Mouse (Mus musculus) bone marrow macrophage, adult 2 months (primary cell): ENCODE data around the gene Ano2. TPM values are rescaled to one million over a fixed set of nuclear protein-coding genes. Genes with fewer than 3 reads are reported as not detected.

Experiments
- H3K27ac ChIP-seq: 2 replicates; pipeline ENCODE4 v1.5.1; 2012; ENCODE audit warnings: low read depth, low read length; ENCODE audit not compliant: insufficient read depth
- H3K4me1 ChIP-seq: 2 replicates; pipeline ENCODE4 v1.6.1; 2012; ENCODE audit warnings: low read length; ENCODE audit not compliant: control insufficient read depth, insufficient read depth
- H3K4me3 ChIP-seq: 2 replicates; pipeline ENCODE4 v1.5.1; 2012; ENCODE audit warnings: mild to moderate bottlenecking, low read length, moderate library complexity; ENCODE audit not compliant: insufficient read depth
- CTCF ChIP-seq: IDR thresholded peaks from 2 replicates; pipeline ENCODE4 v1.5.1; 2012; ENCODE audit warnings: low read depth, mild to moderate bottlenecking, low read length, moderate library complexity
- POLR2A ChIP-seq: IDR thresholded peaks from 2 replicates; pipeline ENCODE4 v1.6.1; 2012; ENCODE audit warnings: mild to moderate bottlenecking, low read depth, low read length, borderline replicate concordance
- polyA plus RNA-seq: library from polyadenylated mRNA; stranded (reverse); fragments of >200 nt; gene quantifications from 2 replicates; pipeline ENCODE4 v1.2.4, GENCODE M21; 2012; ENCODE audit not compliant: missing spikeins, insufficient read depth, insufficient read length

Gene Ano2
- polyA plus RNA-seq, 1 experiment = not detected

- no peaks in the 10 kb centered on the region for H3K4me1 ChIP-seq
Observed at GRCm38 (mm10) chr6:125975788-125976465, 285.7 kb downstream of the Ano2 start.

GRCm38 (mm10) chr6:125979601-125980000, 289.4 kb downstream of the Ano2 start:
- Histone ChIP-seq H3K4me1 (no peaks in the 10 kb centered on the region), H3K27ac (no peak overlapping the region), H3K4me3 (no peak overlapping the region)
- TF ChIP-seq CTCF (no peak), POLR2A (no peak)

More at GRCm38 (mm10) chr6:125975788-125976465, 285.7 kb downstream of the Ano2 start:
- Histone ChIP-seq H3K27ac (no peak overlapping the region), H3K4me3 (no peak overlapping the region)
- no peak for TF ChIP-seq CTCF
- no peak for TF ChIP-seq POLR2A

- H3K4me3 ChIP-seq = no peak overlapping the region
- no peak for TF ChIP-seq CTCF
- H3K4me1 ChIP-seq = no peaks in the 10 kb centered on the region
- no peak overlapping the region for H3K27ac ChIP-seq
Observed at GRCm38 (mm10) chr6:125984050-125984449, 293.8 kb downstream of the Ano2 start.

- Histone ChIP-seq H3K27ac (no peak overlapping the region), H3K4me3 (no peak overlapping the region), H3K4me1 (no peaks in the 10 kb centered on the region)
- no peak for TF ChIP-seq CTCF
- TF ChIP-seq POLR2A = no peak
Observed at GRCm38 (mm10) chr6:125992731-125993130, 302.5 kb downstream of the Ano2 start.

GRCm38 (mm10) chr6:126001797-126002196, 311.6 kb downstream of the Ano2 start:
- Histone ChIP-seq H3K4me3 (no peak overlapping the region), H3K27ac (no peak overlapping the region), H3K4me1 (no peaks in the 10 kb centered on the region)
- TF ChIP-seq CTCF = no peak
- TF ChIP-seq POLR2A = no peak

GRCm38 (mm10) chr6:126003002-126003742, 313.0 kb downstream of the Ano2 start:
- Histone ChIP-seq H3K4me1 (no peaks in the 10 kb centered on the region), H3K27ac (no peak overlapping the region), H3K4me3 (no peak overlapping the region)
- TF ChIP-seq POLR2A (no peak), CTCF (no peak)

- Histone ChIP-seq H3K27ac (no peak overlapping the region), H3K4me1 (no peaks in the 10 kb centered on the region), H3K4me3 (no peak overlapping the region)
- TF ChIP-seq POLR2A (no peak), CTCF (no peak)
Observed at GRCm38 (mm10) chr6:126006647-126007046, 316.4 kb downstream of the Ano2 start.

GRCm38 (mm10) chr6:126009083-126009482, 318.9 kb downstream of the Ano2 start:
- TF ChIP-seq CTCF (no peak), POLR2A (no peak)
- Histone ChIP-seq H3K4me3 (no peak overlapping the region), H3K27ac (no peak overlapping the region), H3K4me1 (no peaks in the 10 kb centered on the region)

- Histone ChIP-seq H3K4me3 (no peak overlapping the region), H3K4me1 (no peaks in the 10 kb centered on the region), H3K27ac (no peak overlapping the region)
- no peak for TF ChIP-seq POLR2A
- TF ChIP-seq CTCF = no peak
Observed at GRCm38 (mm10) chr6:126016991-126017390, 326.8 kb downstream of the Ano2 start.

GRCm38 (mm10) chr6:126018411-126018810, 328.2 kb downstream of the Ano2 start:
- Histone ChIP-seq H3K4me3 (no peak overlapping the region), H3K27ac (no peak overlapping the region), H3K4me1 (no peaks in the 10 kb centered on the region)
- TF ChIP-seq CTCF (no peak), POLR2A (no peak)
